8 mouse cellular contexts compared by ENCODE assay signal in genomic region chr5:139281373-139282112, GRCm38 (mm10). TPM values are rescaled to one million over a fixed set of nuclear protein-coding genes. Genes with fewer than 3 reads are reported as not detected.
DNase-seq lines count a peak whose midpoint lies in the region; ATAC-seq lines count a peak whose summit lies in the region.

No protein-coding gene starts in this region.

- DNase-seq in heart, postnatal 36 days = no peak
- no peak for DNase-seq in kidney, adult 18-20 months
- no peak for DNase-seq in neural tube, embryonic 10.5 days (ENCODE audit: extremely low spot score, low spot score)
- no peak for DNase-seq in adipocyte (ENCODE audit: low spot score)
- no peak for DNase-seq in gastrocnemius, postnatal 10 days

- peaks cover 15% of the 10 kb centered on the region for H3K27me3 ChIP-seq in heart, embryonic 12.5 days (replicated peaks)
- no peaks in the 10 kb centered on the region for H3K27me3 ChIP-seq in kidney, embryonic 14.5 days (ENCODE audit: control insufficient read depth, insufficient read depth, low read length)
- H3K27me3 ChIP-seq in neural tube, embryonic 13.5 days = no peaks in the 10 kb centered on the region

- no peaks in the 10 kb centered on the region for H3K36me3 ChIP-seq in heart, embryonic 12.5 days
- no peaks in the 10 kb centered on the region for H3K36me3 ChIP-seq in kidney, embryonic 14.5 days (ENCODE audit: control insufficient read depth, insufficient read depth, low read length)
- no peaks in the 10 kb centered on the region for H3K36me3 ChIP-seq in neural tube, embryonic 13.5 days

- intact Hi-C loops in heart, postnatal 36 days (cut with DNase I) = loop anchor here (1.0 to 2.0 kb wide), 3 partner anchors 44 to 223 kb away; partner anchors contain the start of gene Adap1

- H3K4me1 ChIP-seq in heart, embryonic 12.5 days (replicated peaks) = peaks cover 22% of the 10 kb centered on the region
- no peaks in the 10 kb centered on the region; the same call in 1 of the 2 replicates for H3K4me1 ChIP-seq in kidney, embryonic 14.5 days (ENCODE audit: control insufficient read depth, insufficient read depth, low read length)
- H3K4me1 ChIP-seq in neural tube, embryonic 13.5 days (replicated peaks) = peaks cover 17% of the 10 kb centered on the region

- H3K4me2 ChIP-seq in heart, embryonic 12.5 days = peak overlapping the region; percentile 5; the same call in 1 of the 2 replicates
- no peak overlapping the region for H3K4me2 ChIP-seq in kidney, embryonic 14.5 days (replicated peaks; ENCODE audit: low read depth, low read length)
- no peak overlapping the region for H3K4me2 ChIP-seq in neural tube, embryonic 13.5 days

- 42% methylated on average over 10 of the region's 11 CpGs for WGBS in heart, embryonic 12.5 days
- 39% methylated on average over 10 of the region's 11 CpGs for WGBS in kidney, embryonic 14.5 days
- 35% methylated on average over 10 of the region's 11 CpGs for WGBS in neural tube, embryonic 13.5 days

- no peak overlapping the region for H3K27ac ChIP-seq in heart, embryonic 12.5 days (ENCODE audit: poor library complexity, severe bottlenecking)
- no peak overlapping the region for H3K27ac ChIP-seq in kidney, embryonic 14.5 days (ENCODE audit: low read depth, low read length)
- H3K27ac ChIP-seq in neural tube, embryonic 13.5 days (replicated peaks) = 0 out of 2 replicates have a peak overlapping the region, but pooled peaks have one; percentile 9

- peaks cover 2% of the 10 kb centered on the region for H3K9me3 ChIP-seq in heart, embryonic 12.5 days (replicated peaks)
- H3K9me3 ChIP-seq in kidney, embryonic 14.5 days (ENCODE audit: control insufficient read depth, low read length) = no peaks in the 10 kb centered on the region
- H3K9me3 ChIP-seq in neural tube, embryonic 13.5 days = no peaks in the 10 kb centered on the region

- H3K4me3 ChIP-seq in heart, embryonic 12.5 days = no peak overlapping the region
- no peak overlapping the region for H3K4me3 ChIP-seq in kidney, embryonic 14.5 days (ENCODE audit: low read length)
- H3K4me3 ChIP-seq in neural tube, embryonic 13.5 days = no peak overlapping the region

- no peak overlapping the region for H3K9ac ChIP-seq in heart, embryonic 12.5 days
- H3K9ac ChIP-seq in kidney, embryonic 14.5 days (ENCODE audit: low read depth, low read length) = no peak overlapping the region
- 0 out of 2 replicates have a peak overlapping the region, but pooled peaks have one; percentile 38 for H3K9ac ChIP-seq in neural tube, embryonic 13.5 days

- ATAC-seq in heart, embryonic 12.5 days (ENCODE audit: insufficient number of reproducible peaks, low FRiP score) = peak; percentile 33; the same call in 1 of the 2 replicates
- ATAC-seq in kidney, embryonic 14.5 days (ENCODE audit: low FRiP score, low TSS enrichment) = 0 out of 2 replicates have a peak, but pooled peaks have one; percentile 10
- ATAC-seq in neural tube, embryonic 13.5 days (ENCODE audit: low read depth) = peak; percentile 36

RNA-seq across cellular contexts. Expression of gene Get4, which starts 29.4 kb away (rescaled TPM):
- polyA plus RNA-seq in heart, embryonic 12.5 days (2016; fragmentation: Nextera tagmentation; extraction: Ambion mirVana) = 151 and 158 TPM in 2 replicates
- 10 to 100 TPM; 44.8 to 47.4 TPM for total RNA-seq in heart, postnatal 36 days (2021)
- 132 and 156 TPM in 2 replicates for polyA plus RNA-seq in kidney, embryonic 14.5 days (2014; fragmentation: Nextera tagmentation; extraction: Ambion mirVana)
- 116 and 119 TPM in 2 replicates for polyA plus RNA-seq in neural tube, embryonic 13.5 days (2015; fragmentation: Nextera tagmentation; extraction: Ambion mirVana)
- 10 to 100 TPM; 48.4 to 55.6 TPM for total RNA-seq in gastrocnemius, postnatal 10 days (2021)

RNA-seq across cellular contexts. Expression of gene Adap1, which starts 43.9 kb away (rescaled TPM):
- 1.1 and 2.1 TPM in 2 replicates for polyA plus RNA-seq in heart, embryonic 12.5 days (2016; fragmentation: Nextera tagmentation; extraction: Ambion mirVana)
- total RNA-seq in heart, postnatal 36 days (2021) = 1 to 10 TPM; 1.4 to 1.5 TPM
- 0.89 and 1.2 TPM in 2 replicates for polyA plus RNA-seq in kidney, embryonic 14.5 days (2014; fragmentation: Nextera tagmentation; extraction: Ambion mirVana)
- polyA plus RNA-seq in neural tube, embryonic 13.5 days (2015; fragmentation: Nextera tagmentation; extraction: Ambion mirVana) = 51.5 and 66.3 TPM in 2 replicates
- total RNA-seq in gastrocnemius, postnatal 10 days (2021) = 1 to 10 TPM; 2.2 to 2.6 TPM

Comparison
In these comparisons a context has a peak if more than half of its experiments do, and no peak if none do; other contexts are left out.
1. RNA of gene Adap1, which starts 43.9 kb away (polyA plus RNA-seq): 51.5 to 66.3 TPM in neural tube, embryonic 13.5 days; 1.1 to 2.1 TPM in heart, embryonic 12.5 days and 0.89 to 1.2 TPM in kidney, embryonic 14.5 days; every median in the first group is over 10 times any median in the second.
2. Peak in every context shown above with its lines, with median percentiles within 50 percentile points of each other: ATAC-seq.